Mouse (Mus musculus) forebrain, embryonic 12.5 days (tissue): Measurements from ENCODE around the gene Dtwd1. TPM values are rescaled to one million over a fixed set of nuclear protein-coding genes. Genes with fewer than 3 reads are reported as not detected.
"Not testable (repeated sequence)": the region's sequence is repeated elsewhere in the genome, so short reads cannot be mapped to it uniquely, and the experiment has no call there.

Source experiments
- ATAC-seq: fragments of 200-750 bp; cut with Nextera tagmentation; 2 replicates; pipeline ENCODE4 v1.8.0; 2017; ENCODE audit warnings: moderate TSS enrichment; ENCODE audit not compliant: low FRiP score
- H3K27ac ChIP-seq: fragments of 300-500 bp; sonication (generic); 2 replicates; pipeline ENCODE4 v1.5.1; 2016; ENCODE audit warnings: mild to moderate bottlenecking
- H3K27me3 ChIP-seq: fragments of 300-500 bp; sonication (generic); 2 replicates; pipeline ENCODE4 v1.6.1; 2016; ENCODE audit warnings: mild to moderate bottlenecking
- H3K36me3 ChIP-seq: fragments of 300-500 bp; sonication (generic); replicated peaks from 2 replicates; pipeline ENCODE4 v1.6.1; 2016; ENCODE audit warnings: mild to moderate bottlenecking
- H3K4me1 ChIP-seq: fragments of 300-500 bp; sonication (generic); 2 replicates; pipeline ENCODE4 v1.6.1; 2016
- H3K4me2 ChIP-seq: fragments of 300-500 bp; sonication (generic); 2 replicates; pipeline ENCODE4 v1.6.1; 2016; ENCODE audit warnings: mild to moderate bottlenecking, moderate library complexity
- H3K4me3 ChIP-seq: fragments of 300-500 bp; sonication (generic); replicated peaks from 2 replicates; pipeline ENCODE4 v1.5.1; 2016; ENCODE audit warnings: mild to moderate bottlenecking
- H3K9ac ChIP-seq: fragments of 300-500 bp; sonication (generic); 2 replicates; pipeline ENCODE4 v1.6.1; 2016; ENCODE audit warnings: mild to moderate bottlenecking
- H3K9me3 ChIP-seq: fragments of 300-500 bp; sonication (generic); 2 replicates; pipeline ENCODE4 v1.6.1; 2016
- WGBS: fragments of 180-500 bp; shearing (Covaris S2); methylation state at CpG from one replicate; pipeline ENCODE4 v1.1.7; 2016; 5-methylcytosine and 5-hydroxymethylcytosine counted together
- polyA plus RNA-seq: library from polyadenylated mRNA; unstranded; fragments of >200 nt; fragmentation: Nextera tagmentation; extraction: Ambion mirVana; gene quantifications from 2 replicates; pipeline ENCODE4 v1.2.1, GENCODE M21; 2016

The Dtwd1 gene
- polyA plus RNA-seq, 1 experiment from 2014 or later, result 21.6 TPM

- H3K9ac ChIP-seq, H3K4me1 ChIP-seq, H3K4me3 ChIP-seq, H3K9me3 ChIP-seq, H3K27me3 ChIP-seq, H3K36me3 ChIP-seq, ATAC-seq, H3K4me2 ChIP-seq, H3K27ac ChIP-seq: not testable (repeated sequence)
- 88% methylated on average over 3 of the region's 3 CpGs for WGBS
Observed at GRCm38 (mm10) chr2:126214800-126215199, 62.9 kb downstream of the Dtwd1 start, which contains the start of gene Gm17555. Gene Gm17555, plus strand, starts transcription at chr2:126215100.

Other genes starting within 250 kb of the Dtwd1 start
- 0.83 and 1.1 TPM in 2 replicates for gene Fgf7, start 117.5 kb upstream of the Dtwd1 start, polyA plus RNA-seq
- not detected in 2 replicates for gene Fam227b, start 137 bp upstream of the Dtwd1 start, polyA plus RNA-seq
- not detected in 2 replicates for gene Gm17555, start 63.0 kb downstream of the Dtwd1 start, polyA plus RNA-seq